In genomic region chr9:28198106-28198694, GRCm38 (mm10) we compare ENCODE assay signal across 14 mouse cellular contexts.
"Had no signal": no experiment of that assay in that cellular context is flagged by ENCODE, and none has a peak within 500 bp of the region (broad histone marks: within the 10 kb centered on the region; RNA-seq: fewer than 3 reads in every experiment).

No protein-coding gene starts in this region.

- DNase-seq: liver, postnatal 0 days; spleen, adult 18-20 months; thymus, adult 18-20 months; thymus, postnatal 36 days had no signal

- H3K36me3 ChIP-seq: intestine, embryonic 15.5 days; kidney, embryonic 15.5 days; limb, embryonic 12.5 days; limb, embryonic 15.5 days; neural tube, embryonic 13.5 days had no signal

- H3K4me2 ChIP-seq: intestine, embryonic 15.5 days; kidney, embryonic 15.5 days; limb, embryonic 12.5 days; limb, embryonic 15.5 days; liver, embryonic 11.5 days; lung, embryonic 14.5 days; neural tube, embryonic 13.5 days had no signal

- H3K9me3 ChIP-seq: intestine, embryonic 15.5 days; kidney, embryonic 15.5 days; limb, embryonic 12.5 days; limb, embryonic 15.5 days; neural tube, embryonic 13.5 days had no signal

- ATAC-seq: intestine, embryonic 15.5 days; liver, postnatal 0 days had no signal

- H3K9ac ChIP-seq: intestine, embryonic 15.5 days; kidney, embryonic 15.5 days; limb, embryonic 12.5 days; limb, embryonic 15.5 days; liver, embryonic 14.5 days; liver, postnatal 0 days; lung, embryonic 14.5 days; neural tube, embryonic 13.5 days had no signal

- H3K4me1 ChIP-seq: intestine, embryonic 15.5 days; kidney, embryonic 15.5 days; limb, embryonic 12.5 days; limb, embryonic 15.5 days; neural tube, embryonic 13.5 days had no signal

- H3K4me3 ChIP-seq: intestine, embryonic 15.5 days; kidney, embryonic 15.5 days; limb, embryonic 12.5 days; limb, embryonic 15.5 days; myocyte; neural tube, embryonic 13.5 days had no signal

- H3K27ac ChIP-seq: intestine, embryonic 15.5 days; kidney, embryonic 15.5 days; limb, embryonic 12.5 days; limb, embryonic 15.5 days; liver, embryonic 14.5 days; macrophage; neural tube, embryonic 13.5 days had no signal

- H3K27me3 ChIP-seq: intestine, embryonic 15.5 days; kidney, embryonic 15.5 days; neural tube, embryonic 13.5 days had no signal
